Mouse (Mus musculus) layer of hippocampus, adult 8-10 months (tissue): Measurements from ENCODE around the gene Smc1b. TPM values are rescaled to one million over a fixed set of nuclear protein-coding genes. Genes with fewer than 3 reads are reported as not detected.

Experiments
- DNase-seq, 2 experiments: peaks; one replicate each; pipeline ENCODE4 v3.0.0; 2022; ENCODE audit warnings: low spot score in 2 of 2
- total RNA-seq, 4 experiments: library from RNA; stranded (reverse); gene quantifications; 2 replicates each; pipeline ENCODE4 v1.2.4; 2022

The Smc1b gene
- total RNA-seq: under 1 TPM in 2 of 4 experiments, not detected in 2; 0.10 to 0.43 TPM

DNA sequence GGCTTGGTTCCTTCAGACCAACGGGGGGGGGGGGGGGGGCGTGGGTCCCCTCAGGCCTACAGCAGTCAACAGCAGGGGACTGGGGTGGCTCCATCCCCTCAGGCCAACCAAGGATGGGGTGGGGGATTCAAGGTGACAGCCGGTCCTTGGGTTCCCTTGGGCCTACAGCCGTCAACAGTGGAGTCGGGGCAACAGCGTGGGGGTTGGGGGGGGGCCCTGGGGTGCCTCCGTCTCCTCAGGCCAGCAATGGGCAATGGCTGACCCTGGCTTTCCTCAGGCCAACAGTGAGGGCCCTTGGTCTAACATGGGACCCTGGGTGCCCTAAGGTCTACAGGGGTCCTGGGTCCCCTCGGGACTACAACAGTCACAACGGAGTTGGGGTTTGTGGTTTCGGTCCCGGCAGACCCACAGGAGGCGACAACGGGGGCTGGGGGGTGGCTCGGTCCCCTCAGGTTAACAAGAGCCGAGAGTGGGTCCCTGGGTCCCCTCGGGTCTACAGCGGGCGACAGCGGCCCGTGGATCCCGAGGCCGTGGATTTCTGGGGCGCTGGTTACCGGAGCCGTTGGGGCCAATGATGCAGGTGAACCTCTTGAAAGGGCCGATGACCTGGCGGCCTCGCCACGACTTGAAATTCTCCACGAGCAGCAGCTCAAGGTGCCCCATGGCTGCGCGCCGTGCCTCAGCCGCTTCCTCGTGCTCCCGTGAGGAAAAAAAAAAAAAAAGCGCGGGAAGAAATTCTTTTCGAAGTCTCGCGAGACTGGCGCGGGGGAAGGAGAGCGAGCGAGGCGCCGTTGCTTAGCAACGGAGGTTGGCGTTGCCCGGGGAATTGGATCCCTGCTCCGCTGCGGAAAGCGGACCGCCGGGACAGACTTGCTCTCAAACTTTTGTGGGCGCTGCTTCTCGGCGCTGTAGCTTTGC, at the start of gene Smc1b, which contains the start of gene Ribc2:
Gene Smc1b (minus strand): TSS at position 690 of the 918 bp plus-strand sequence.
Gene Ribc2 (plus strand): TSS at position 804 of the 918 bp plus-strand sequence.
- DNase-seq: peak; percentile 59 to 77

DNA sequence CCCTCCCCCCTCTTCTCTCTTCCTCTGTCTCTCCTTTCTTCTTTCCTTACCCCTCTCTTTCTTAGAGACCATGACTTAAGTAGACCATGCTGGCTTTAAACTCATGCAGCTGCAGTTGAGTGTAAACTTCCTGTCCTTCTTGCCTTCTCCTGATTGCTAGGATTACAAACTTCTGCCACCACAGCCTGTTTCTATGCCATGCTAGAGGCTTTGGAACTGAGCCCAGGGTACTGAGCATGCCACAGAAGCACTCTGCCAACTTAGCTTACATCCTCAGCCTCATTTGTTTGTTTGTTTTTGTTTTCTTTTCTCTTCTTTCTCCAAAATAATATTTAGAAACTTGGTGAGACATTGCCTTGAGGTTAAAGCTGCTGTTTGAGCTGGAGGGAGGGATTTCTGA, 48.6 kb upstream of the Smc1b start:
- no peak for DNase-seq

DNA sequence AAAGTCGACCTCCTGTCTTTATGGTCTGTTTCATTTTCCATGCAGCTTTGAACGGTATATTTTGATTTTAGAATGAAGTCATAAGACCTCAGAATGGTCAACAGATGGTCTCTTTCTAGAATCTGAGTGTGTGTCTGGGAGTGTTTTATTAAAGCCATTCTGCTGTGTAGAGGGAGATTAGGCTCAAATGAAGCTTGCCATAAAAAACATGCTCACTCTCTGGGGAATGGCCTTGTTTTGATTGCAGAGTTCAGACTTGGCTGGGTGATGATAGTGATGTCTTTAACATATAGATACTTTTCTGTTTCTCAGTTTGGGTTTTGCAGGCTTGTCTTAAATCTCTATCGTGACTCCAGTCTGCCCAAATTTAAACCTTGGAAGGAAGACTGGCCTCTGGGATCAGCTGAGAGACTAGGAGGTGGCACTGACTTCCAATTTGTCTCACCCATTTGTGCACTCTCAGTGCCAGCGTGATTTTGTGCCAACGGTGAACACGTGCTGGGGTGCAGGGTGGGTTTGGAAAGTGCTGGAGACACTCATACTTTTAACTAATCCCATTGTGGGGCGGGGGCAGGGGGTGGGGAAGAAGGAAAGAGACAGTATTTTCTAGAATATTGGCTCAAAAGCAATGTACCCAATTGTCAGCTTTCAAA, 47.9 kb upstream of the Smc1b start:
- DNase-seq: no peak

DNA sequence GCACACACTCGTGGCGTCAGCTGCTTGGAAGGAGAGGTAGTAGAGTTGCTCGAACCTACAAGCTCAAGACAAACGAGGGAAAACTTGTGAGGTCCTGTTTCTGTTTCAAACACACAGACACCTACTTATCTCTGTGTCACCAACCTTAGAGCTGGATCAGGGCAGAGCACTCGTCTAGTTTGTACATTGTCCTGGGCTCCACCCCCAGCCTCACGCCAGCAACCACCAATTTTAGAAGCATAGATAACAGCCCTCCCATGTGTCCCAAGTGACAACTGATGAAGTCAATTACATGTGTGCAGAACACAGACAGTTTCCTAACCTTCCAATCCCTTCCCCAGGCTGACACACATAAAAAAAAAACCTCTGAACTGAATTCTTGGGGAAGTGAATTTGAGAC, 46.4 kb upstream of the Smc1b start:
- no peak for DNase-seq

DNA sequence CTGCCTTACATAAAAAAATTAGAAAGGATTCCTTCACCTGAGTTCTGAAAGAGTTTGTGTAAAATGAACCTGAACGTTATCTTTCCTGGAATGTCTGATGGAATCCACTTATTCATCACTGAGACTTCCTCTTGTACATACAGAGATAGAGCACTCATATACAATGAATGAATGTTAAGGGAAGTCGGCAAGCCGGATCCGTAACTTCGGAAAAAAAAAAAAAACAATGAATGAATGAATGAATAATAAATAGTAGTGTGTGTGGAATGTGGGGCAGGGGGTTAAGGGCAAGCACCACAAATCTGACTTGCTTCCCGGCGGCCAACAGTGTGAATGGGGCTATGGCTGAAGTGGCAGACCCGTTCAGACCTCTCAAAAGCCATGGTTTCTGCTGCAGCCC, 45.8 kb upstream of the Smc1b start:
- DNase-seq: no peak

DNA sequence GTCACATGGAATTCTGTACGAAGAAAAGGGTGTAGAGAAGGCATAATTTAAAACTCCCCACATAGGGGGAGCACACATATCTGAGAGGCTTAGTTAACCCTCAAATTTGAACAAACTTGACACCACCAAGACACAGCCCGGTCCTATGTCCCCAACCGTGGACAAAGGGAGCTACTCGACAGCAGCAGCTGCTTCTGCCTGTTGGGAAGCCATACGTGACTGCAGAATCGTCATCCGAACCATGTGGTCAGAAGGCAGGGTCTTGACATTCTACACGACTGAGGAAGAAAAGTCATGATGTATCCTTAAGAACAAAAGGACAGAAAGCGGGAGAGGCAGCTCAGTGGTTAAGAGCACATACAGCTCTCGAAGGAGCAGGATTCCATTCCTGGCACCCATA, 42.3 kb upstream of the Smc1b start:
- DNase-seq: no peak

DNA sequence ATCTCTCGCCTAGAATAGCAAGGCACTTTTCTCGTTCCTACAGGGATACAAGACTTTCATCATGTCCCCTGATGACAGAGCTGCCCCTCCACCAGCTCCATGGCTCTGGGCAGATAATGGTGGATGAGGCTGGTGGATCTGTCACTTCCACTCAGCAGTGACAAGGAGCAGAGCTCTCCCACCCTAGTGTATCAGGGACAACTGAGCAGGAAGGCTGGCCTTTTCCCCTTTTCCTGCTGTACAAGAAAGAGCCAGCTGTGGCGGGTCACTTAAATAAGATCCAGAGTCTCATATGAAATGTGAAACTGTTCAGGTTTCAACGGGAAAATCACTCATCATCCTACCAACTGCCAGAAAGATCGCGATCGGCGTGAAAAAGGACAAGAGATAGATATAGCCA, 41.7 kb upstream of the Smc1b start:
- no peak for DNase-seq

DNA sequence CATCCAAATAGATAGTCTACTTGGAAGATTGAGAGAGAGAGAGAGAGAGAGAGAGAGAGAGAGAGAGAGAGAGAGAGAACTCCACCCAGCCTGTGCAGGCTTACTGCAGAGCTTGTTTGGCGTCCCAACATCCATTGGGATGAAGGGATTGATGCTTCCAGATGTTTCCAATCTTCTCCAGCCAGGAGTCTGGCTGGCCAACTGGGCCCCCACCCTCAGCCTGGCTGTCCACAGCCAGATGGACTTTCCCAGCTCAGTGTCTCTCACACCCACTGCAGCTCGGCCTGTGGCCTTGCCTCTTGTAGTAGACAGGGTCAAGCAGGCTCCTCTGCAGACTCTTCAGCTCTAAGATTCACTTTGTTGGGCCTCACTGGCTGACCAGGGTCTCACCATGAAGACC, 40.3 kb upstream of the Smc1b start:
- DNase-seq: no peak

DNA sequence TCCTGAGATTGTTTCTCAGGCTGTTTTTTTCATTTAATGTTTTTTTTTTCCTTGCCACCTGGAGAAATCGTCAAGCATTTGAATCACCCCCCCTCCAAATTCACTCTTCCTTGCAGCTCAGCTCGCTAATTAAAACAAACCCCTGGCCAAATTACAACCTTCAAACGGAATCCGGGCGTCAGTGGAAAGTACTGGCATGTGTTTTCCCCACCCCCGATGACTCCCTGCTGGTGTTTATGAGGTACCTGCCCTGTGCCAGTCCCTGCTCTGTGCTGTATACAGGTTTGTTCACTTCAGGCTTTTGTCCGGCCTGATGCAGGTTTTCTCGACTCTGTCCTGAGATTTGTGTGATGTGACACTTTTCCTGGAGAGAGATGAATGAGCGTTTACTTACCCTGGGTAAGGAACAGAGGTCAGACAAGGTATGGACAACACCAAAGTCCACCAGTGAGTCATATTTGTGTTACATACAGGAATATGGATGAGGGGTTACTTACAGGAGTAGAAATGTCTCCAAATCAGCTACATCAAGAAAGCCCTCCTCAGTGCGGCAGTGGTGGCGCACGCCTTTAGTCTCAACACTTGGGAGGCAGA, 35.4 kb upstream of the Smc1b start:
- DNase-seq: no peak

DNA sequence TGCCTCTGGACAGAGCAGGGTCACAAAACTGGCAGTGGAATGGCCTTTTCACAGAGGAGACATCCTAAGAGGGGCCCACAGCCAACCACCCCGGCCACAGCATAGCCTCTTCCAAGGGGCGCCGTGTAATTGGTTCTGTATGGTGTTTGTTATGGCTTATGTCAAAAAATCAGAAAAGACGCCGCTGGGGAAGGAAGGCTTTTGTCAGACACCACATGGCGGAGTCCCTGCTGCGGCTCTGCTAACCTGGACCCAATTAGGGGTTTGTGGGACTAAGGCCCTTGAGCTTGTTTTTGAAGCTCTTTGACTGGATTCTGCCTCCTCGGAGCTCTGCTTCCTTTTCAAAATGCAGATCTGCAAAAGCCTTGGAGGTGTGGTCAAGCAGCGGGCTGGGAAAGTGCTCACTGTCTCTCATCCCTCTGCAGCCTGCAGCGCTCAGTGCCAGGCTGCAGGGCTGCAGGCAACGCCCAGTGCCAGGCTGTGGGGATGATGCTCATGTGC, 34.7 kb upstream of the Smc1b start:
- no peak for DNase-seq

DNA sequence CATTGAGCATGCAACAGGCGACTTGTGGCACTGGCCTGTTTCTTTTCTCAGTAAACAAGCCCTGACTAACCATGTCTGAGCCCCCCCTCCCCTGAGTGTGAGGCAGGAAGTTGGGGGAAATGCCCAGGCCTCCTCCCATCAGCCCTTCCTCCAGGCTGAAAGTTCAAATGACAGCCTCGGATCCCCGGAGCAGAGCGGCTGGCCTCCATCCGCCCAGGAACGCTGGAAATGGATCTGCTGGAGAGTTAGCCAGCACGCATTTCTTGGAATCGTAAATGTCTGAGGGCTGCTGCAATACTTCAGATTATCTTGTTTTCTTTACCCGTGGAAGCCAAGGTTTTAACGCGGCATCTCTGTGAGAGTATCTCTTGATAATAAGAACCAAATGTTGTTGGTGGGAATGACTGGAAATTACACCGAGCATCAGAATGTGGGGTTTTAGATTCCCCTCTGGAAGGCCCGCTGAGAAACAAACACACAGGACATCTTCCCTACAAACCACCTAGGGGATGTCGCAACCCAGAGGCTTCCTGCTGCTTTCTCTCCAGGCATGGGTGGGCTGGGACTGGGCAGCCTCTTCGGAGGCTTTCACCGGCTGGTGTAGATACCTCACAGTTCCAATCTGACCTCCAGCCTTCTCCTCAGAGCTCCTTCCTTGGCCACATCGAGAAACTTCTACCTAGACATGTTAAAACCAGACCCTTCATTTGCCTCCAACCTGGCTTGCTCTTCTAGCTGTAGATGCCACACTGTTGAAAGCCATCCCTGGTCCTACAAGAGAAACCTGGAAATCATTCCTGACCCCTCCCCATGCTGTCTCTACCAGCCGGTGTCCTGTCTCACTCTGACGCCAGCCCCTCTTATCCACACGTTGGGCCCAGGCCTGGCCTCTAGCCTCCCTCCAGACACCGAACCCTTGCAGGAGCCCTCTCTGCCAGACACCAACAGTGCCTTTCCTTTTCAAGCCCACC, 31.2 kb upstream of the Smc1b start:
- no peak for DNase-seq

DNA sequence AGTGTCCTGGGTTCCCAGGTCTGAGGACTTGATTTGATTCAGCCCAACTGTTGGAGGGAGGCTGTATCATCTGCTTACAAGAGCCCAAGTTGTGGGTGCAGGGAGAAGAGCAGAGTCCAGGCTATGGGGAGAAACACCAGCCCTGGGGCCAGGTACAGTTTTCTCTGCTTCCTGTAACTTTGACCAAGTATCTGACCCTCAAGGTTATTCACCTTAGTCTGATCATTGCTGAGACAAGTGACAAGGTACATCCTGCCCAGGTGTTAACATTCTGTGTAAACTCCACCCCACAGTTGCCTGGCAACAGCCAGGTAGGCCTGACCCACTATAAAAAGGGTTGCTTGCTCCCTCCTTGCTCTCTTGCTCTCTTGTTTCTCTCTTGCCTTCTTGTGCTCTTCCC, 29.7 kb upstream of the Smc1b start:
- no peak for DNase-seq

DNA sequence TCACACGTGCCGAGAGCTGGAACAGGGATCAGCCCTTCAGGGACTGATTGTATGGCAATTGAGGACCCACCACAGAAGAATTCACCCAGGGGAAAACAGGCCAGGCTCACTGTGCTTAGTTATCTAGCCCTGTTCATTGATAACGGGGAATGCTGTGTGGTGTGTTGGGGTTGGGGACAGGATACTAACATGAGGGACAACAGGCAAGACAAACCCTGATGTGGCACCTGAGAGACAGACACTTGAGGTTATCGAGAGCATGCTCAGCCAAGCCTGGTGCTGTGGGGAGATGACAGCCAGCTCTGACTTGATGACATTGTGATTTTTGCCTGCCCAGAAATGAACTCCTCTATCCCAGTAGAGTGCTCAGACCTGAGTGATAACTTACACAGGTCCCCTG, 24.4 kb upstream of the Smc1b start:
- DNase-seq: no peak

DNA sequence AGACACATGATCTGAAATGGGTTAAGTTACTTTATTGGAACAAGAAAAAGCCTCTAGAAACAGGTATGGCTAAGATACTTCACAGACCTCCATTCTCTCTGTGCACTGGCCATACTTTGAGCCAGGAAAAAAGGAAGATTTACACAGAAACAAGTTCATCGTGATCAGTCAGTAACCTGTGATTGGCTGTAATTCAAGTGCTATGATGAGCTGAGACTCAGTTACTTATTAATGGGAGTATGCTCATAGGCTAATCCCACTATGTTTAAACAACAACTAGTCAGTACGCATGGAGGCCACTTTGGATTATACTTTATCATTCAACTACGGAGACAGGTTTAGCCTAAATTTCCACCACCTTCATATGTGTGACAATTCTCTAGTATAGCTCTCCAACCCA, 22.3 kb upstream of the Smc1b start:
- DNase-seq: no peak

DNA sequence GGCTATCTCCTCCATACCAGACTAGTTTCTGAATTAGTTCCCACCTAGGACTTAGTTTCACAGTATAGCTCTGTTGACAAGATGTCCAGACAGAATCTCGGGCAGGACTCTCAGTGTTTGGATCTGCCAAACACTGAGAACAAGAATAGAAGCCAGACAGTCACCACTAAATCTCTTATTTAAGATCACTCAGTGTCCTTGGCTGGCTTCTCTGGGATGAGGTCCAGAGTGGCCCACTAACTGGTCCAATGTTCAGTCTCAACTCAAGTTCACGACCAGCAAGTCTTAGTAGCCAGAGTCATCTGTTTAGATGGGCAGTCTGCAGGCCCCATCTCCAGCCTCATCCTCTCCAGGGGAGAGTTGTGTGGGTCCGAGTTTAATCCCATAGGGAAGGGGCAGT, 20.8 kb upstream of the Smc1b start:
- DNase-seq: no peak

DNA sequence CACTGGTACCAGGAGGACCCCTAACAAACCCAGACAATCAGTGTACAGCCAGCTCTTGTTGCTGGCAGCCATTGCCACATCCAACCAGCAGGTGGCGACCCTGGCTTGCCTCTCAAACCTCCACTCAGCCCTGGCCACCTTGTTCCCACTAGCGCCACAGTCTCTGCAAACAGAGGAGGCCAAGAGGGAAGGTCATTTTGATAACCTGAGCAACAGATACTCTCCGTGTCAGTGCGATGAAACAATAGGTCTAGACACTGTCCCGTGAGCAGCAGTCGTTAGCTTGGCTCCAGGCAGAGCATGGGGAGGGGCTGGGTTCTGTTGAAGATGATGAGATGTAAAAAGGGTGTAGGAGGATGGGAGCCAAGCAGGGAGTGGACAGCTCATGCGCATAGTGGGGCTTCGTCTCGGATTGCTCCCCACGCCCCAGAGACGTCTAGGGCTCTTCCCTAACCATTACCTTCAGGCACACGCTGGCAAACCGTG, 19.7 kb upstream of the Smc1b start:
- peak in 1 of 2 experiments; percentile 75 for DNase-seq

DNA sequence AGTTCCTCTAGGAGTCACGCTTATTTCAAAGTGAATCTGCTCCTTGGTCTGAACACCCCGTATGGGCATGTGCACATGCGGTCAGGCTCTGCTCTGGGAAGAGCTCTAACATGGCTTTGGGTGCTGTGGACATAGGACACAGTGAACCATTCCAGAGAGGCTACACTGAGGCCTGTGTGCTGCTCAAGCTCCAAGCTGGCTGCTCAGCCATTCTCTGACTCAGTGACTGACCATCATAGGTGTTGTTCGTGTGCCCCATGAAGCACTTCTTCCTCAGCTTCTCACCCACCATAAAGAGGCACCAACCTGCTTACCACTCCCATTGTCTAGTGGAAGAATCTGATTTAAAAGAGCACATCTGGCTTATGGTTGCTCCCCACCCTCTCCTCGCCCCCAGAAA, 12.5 kb upstream of the Smc1b start:
- no peak for DNase-seq

DNA sequence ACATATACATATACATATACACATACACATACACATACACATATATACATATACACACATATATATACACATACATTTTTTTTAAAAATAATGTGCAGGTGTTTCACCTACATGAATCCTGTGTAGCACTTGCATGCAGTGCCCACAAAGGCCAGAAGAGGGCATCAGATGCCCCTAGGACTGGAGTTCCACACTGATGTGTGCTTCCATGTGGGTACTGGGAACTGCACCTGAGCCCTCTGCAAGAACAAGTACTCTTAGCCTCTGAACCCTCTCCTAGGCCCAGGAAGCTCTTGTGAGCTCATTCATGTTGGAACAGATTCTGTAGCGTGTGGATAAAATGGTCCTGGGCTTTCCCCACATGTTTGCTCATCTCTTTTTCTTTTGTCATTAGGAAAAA, 12.0 kb upstream of the Smc1b start:
- DNase-seq: no peak

DNA sequence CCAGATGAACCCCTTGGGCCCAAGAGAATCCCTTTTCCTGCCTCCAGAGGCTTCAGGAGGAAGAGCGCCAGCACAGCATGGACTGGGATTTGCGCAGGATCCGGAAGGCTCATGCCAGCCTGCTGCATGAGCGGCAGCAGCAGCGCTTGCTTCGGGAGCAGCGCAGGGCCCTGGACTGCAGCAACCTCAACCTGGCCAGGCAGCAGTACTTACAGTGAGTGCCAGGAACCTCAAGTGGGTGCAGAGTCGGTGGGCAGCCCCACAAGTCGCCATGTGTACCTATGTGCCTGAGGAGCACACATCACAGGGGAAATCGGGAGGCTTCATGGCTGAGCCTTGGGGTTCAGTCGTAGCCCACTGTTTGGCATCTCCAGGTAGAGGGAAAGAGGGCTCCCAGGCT, 11.4 kb upstream of the Smc1b start:
- DNase-seq: no peak

DNA sequence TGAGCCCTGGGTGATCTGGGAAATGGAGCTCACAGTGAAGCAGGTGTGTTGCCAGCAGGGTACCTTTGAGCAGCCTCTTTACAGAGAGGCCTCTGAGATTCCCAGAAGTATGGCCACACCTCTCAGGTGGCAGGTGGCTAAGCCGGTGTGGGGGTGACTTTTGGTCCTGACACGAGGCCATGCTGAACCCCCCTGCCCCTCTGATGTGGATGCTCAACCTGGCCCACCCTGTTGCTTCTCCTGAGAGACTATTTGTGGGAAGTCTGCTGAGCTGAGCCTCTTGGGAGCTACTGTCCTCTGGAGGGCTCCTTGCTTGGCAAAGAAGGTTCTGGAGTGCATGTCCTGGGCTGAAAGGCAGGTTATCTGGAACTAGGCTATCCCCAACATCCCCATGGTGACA, 10.7 kb upstream of the Smc1b start:
- no peak for DNase-seq

DNA sequence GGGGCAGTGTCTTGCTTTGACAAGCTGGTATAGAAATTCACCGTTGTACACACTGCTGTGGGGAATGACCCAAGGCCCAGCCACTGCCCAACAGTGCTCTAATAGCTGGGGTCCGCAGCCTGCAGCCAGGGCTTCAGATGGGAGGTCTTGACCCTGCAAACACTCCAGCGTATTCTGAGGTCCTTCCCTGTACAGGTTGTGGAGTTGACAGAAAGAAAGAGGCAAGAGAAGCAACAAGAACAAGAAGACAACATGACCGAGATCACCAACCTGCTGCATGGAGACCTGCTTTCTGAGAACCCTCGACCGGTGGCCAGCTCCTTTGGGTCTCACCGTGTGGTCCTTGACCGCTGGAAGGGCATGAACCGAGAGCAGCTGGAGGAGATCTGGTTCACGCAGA, 9.5 kb upstream of the Smc1b start:
- no peak for DNase-seq
